Mouse (Mus musculus) neural tube, embryonic 14.5 days (tissue): ENCODE measurements around the gene E130114P18Rik. TPM values are rescaled to one million over a fixed set of nuclear protein-coding genes. Genes with fewer than 3 reads are reported as not detected.

Experiments
- ATAC-seq: fragments of 200-750 bp; cut with Nextera tagmentation; 2 replicates; pipeline ENCODE4 v1.8.0; 2017; ENCODE audit warnings: low read depth, mild to moderate bottlenecking, moderate TSS enrichment, moderate library complexity
- H3K27ac ChIP-seq: fragments of 300-500 bp; sonication (generic); 2 replicates; pipeline ENCODE4 v1.5.1; 2014; ENCODE audit warnings: low read depth, mild to moderate bottlenecking, control low read depth, low read length, moderate library complexity, mixed read lengths
- H3K27me3 ChIP-seq: fragments of 300-500 bp; sonication (generic); 2 replicates; pipeline ENCODE4 v1.6.1; 2014; ENCODE audit warnings: low read length; ENCODE audit not compliant: control insufficient read depth, insufficient read depth
- H3K36me3 ChIP-seq: fragments of 300-500 bp; sonication (generic); 2 replicates; pipeline ENCODE4 v1.6.1; 2014; ENCODE audit warnings: low read length, mixed read lengths; ENCODE audit not compliant: control insufficient read depth, insufficient read depth
- H3K4me1 ChIP-seq: fragments of 300-500 bp; sonication (generic); 2 replicates; pipeline ENCODE4 v1.6.1; 2014; ENCODE audit warnings: low read length; ENCODE audit not compliant: control insufficient read depth, insufficient read depth
- H3K4me2 ChIP-seq: fragments of 300-500 bp; sonication (generic); 2 replicates; pipeline ENCODE4 v1.6.1; 2014; ENCODE audit warnings: mild to moderate bottlenecking, low read depth, low read length, control low read depth
- H3K4me3 ChIP-seq: fragments of 300-500 bp; sonication (generic); 2 replicates; pipeline ENCODE4 v1.5.1; 2014; ENCODE audit warnings: low read depth, low read length, control low read depth, mixed read lengths
- H3K9ac ChIP-seq: fragments of 300-500 bp; sonication (generic); replicated peaks from 2 replicates; pipeline ENCODE4 v1.6.1; 2014; ENCODE audit warnings: low read depth, mild to moderate bottlenecking, control low read depth, low read length, mixed read lengths
- H3K9me3 ChIP-seq: fragments of 300-500 bp; sonication (generic); 2 replicates; pipeline ENCODE4 v1.6.1; 2016; ENCODE audit warnings: low read length; ENCODE audit not compliant: control insufficient read depth
- WGBS: fragments of 180-500 bp; shearing (Covaris S2); extraction: QIAGEN DNeasy Blood & Tissue Kit; methylation state at CpG from one replicate; pipeline ENCODE4 v1.1.7; 2014; 5-methylcytosine and 5-hydroxymethylcytosine counted together
- polyA plus RNA-seq: library from polyadenylated mRNA; unstranded; fragments of >200 nt; fragmentation: Nextera tagmentation; extraction: Ambion mirVana; gene quantifications from 2 replicates; pipeline ENCODE4 v1.2.1, GENCODE M21; 2014

The E130114P18Rik gene
- polyA plus RNA-seq, 1 experiment from 2014 or later = 22.6 TPM

DNA sequence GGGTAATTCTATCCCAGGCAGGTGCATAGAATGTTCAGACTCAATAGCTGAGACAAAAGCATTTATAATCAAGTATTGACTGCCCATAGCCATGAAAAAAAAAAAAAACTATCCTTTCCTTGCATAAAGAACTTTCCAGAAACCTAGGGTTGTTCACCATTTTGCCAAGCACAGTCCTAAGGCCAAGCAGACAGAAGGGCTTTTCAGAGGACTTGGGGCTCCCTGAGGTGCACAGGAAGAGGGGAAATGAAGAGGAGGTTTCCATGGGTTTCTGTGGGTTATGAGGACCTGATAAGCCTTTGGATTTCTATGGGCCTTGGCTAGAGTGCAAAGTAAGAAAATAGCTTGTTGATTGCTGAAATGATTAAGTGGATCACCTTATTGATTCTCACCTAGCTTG, 107.5 kb downstream of the E130114P18Rik start:
- H3K27ac ChIP-seq = no peak overlapping the region
- ATAC-seq = no peak
- no peaks in the 10 kb centered on the region for H3K4me1 ChIP-seq
- H3K4me3 ChIP-seq = no peak overlapping the region
- H3K9me3 ChIP-seq = no peaks in the 10 kb centered on the region
- H3K36me3 ChIP-seq = no peaks in the 10 kb centered on the region
- H3K27me3 ChIP-seq = no peaks in the 10 kb centered on the region
- no peak overlapping the region for H3K9ac ChIP-seq
- H3K4me2 ChIP-seq = no peak overlapping the region

DNA sequence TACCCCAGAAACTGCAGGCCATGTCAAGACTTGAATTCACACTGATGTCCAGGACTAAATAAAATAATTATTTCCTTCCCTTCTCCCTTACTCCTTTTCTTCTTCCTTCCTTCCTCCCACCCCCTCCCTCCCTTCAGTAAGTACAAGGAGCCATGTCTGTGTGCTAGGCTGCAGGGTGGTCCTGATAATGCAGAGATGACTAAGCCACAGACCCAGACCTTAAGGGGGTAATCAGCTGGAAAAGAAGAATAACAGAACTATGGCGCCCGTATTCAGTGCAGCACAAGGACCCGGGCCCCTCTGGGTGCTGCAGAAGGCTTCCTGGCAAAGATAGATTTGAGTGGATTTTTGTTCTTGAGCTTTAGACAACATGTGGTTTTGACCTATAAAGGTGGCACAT, 108.1 kb downstream of the E130114P18Rik start:
- Histone ChIP-seq H3K4me2 (no peak overlapping the region), H3K9me3 (no peaks in the 10 kb centered on the region), H3K9ac (no peak overlapping the region), H3K4me3 (no peak overlapping the region), H3K4me1 (no peaks in the 10 kb centered on the region), H3K27ac (no peak overlapping the region), H3K27me3 (no peaks in the 10 kb centered on the region), H3K36me3 (no peaks in the 10 kb centered on the region)
- ATAC-seq = no peak
- WGBS = 22% methylated on average over 3 of the region's 3 CpGs

DNA sequence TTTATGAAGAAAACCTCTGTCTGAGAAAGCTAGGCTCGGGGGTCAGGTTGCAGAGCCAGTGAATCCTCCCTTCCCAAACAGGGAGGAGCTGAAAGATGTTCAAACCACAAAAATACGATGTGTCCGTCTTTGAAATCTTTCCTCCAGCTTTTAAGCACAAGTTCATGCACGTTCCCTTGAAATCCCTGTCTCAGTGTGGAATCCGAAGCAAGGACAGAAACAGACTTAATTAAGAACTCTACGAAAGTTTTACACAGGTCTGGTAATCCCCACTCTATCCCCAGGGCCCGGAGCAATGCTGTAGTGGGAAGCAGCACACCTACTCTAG, 112.5 kb downstream of the E130114P18Rik start:
- H3K4me3 ChIP-seq = no peak overlapping the region
- ATAC-seq = no peak
- no peaks in the 10 kb centered on the region for H3K9me3 ChIP-seq
- 58% methylated on average over 7 of the region's 7 CpGs for WGBS
- no peak overlapping the region for H3K27ac ChIP-seq
- no peak overlapping the region for H3K4me2 ChIP-seq
- no peaks in the 10 kb centered on the region for H3K36me3 ChIP-seq
- H3K9ac ChIP-seq = no peak overlapping the region
- H3K27me3 ChIP-seq = no peaks in the 10 kb centered on the region
- H3K4me1 ChIP-seq = 0 out of 2 replicates have a peak, but pooled peaks cover 5% of the 10 kb centered on the region

DNA sequence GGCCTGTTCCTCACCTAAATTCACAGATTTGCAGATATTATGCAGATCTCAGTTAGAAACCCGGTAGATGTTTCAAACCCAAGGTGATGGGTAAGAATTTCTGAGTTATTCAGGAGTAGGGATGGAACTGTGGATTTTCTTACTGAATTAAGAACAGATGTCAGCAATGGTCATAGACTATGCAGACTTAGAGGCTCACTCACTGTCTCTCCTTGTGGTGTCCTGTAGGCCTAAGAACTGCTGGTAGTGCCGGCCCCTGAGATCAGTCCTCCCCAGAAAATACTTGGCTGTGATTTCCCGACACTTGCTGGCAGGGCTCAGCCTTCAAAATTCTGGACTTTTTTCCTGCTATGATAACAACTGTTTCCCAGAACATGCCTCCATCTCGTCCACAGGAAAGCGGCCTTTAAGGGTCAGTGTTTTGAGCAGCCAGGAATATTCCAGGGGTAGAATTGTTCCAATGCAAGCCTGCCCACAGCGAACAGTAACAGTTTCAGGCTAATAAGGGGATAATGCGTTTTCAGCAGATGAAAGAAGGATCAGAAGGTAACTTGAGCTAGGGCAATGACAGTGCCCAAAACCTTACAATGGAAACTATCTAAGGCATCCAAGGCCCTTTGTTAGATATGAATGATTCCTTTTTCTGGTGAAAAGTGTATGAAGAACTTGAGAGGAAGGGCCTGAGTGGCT, 113.0 kb downstream of the E130114P18Rik start:
- H3K4me1 ChIP-seq = 0 out of 2 replicates have a peak, but pooled peaks cover 5% of the 10 kb centered on the region
- H3K4me3 ChIP-seq = no peak overlapping the region
- H3K36me3 ChIP-seq = no peaks in the 10 kb centered on the region
- no peak for ATAC-seq
- no peak overlapping the region for H3K27ac ChIP-seq
- 50% methylated on average over 7 of the region's 7 CpGs for WGBS
- no peak overlapping the region for H3K4me2 ChIP-seq
- H3K27me3 ChIP-seq = no peaks in the 10 kb centered on the region
- H3K9me3 ChIP-seq = no peaks in the 10 kb centered on the region
- no peak overlapping the region for H3K9ac ChIP-seq

DNA sequence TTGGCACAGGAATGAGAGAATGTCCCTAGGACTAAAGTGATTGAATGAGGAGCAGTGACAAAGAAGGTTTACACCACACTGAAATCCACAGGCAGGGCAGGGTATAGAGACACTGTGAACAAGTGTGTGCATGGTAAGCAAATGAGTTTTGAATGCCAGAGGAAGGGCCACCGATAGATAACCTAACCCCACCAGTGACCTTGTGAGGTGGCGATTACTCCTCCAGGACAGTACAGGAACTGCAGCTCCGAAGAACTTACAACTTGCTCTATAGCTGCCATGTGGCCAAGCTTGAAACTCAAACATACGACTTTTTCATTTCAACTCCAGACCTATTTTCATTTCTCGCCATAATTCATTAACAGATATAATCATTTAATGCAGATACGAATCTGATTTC, 114.0 kb downstream of the E130114P18Rik start:
- WGBS = 90% methylated on average over 6 of the region's 6 CpGs
- Histone ChIP-seq H3K4me3 (no peak overlapping the region), H3K4me1 (0 out of 2 replicates have a peak, but pooled peaks cover 5% of the 10 kb centered on the region), H3K27ac (no peak overlapping the region), H3K36me3 (no peaks in the 10 kb centered on the region), H3K4me2 (no peak overlapping the region), H3K9ac (no peak overlapping the region), H3K9me3 (no peaks in the 10 kb centered on the region), H3K27me3 (no peaks in the 10 kb centered on the region)
- no peak for ATAC-seq

DNA sequence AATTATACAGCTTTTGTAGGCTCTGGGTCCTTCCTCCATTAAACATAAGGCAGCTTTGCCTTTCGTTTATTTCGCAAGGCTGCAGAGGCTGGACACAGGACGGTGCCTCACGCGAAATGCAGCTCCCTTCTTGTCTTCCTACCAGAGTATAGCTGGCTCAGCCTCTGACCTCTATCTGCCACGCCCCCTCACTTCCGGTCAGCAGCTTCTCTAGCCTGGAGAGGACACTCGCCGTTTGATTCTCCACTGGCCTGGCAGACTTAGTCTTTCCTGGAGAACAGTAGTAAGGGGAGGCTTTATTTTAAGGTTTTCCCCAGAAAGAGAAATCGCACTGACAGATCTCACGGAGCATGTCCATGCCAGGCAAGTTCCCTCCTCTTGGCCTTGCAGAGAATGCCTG, 115.0 kb downstream of the E130114P18Rik start:
- ATAC-seq = no peak
- no peaks in the 10 kb centered on the region for H3K27me3 ChIP-seq
- H3K4me3 ChIP-seq = no peak overlapping the region
- H3K4me2 ChIP-seq = no peak overlapping the region
- H3K4me1 ChIP-seq = 0 out of 2 replicates have a peak, but pooled peaks cover 5% of the 10 kb centered on the region
- H3K36me3 ChIP-seq = no peaks in the 10 kb centered on the region
- H3K27ac ChIP-seq = no peak overlapping the region
- no peaks in the 10 kb centered on the region for H3K9me3 ChIP-seq
- 67% methylated on average over 11 of the region's 11 CpGs for WGBS
- H3K9ac ChIP-seq = no peak overlapping the region

DNA sequence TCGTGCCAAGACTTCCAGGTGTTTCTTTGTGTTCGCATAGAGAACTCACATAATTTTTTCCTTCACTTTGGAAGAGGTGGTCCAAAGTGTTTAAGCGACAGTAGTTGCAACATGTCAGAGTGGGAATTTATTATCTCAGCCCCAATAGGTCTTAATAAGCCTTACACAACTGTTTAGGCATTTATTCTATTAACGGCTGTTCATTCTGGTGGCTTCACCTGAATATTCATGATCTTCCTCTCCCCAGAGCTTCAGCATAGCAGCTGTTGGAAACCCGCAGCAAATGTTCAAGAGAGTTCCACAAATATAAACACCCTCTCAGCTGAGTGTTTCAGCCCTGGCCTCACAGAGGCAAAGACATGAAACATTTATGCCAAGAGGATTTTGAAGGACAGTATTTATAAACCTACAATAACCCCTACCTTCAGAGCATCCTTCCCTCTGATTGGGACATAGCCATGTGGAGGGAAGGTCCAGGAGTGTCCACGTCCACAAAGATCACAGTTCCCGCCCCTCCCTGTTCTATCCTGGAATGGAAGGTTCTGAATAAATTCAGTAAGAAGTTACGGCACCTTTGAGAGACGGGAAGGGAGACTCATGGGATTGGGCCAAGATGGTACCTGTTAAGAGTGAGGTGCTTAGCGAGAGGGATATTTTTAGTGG, 116.1 kb downstream of the E130114P18Rik start:
- no peak overlapping the region for H3K4me2 ChIP-seq
- peak; percentile 75; the same call in 1 of the 2 replicates for ATAC-seq
- no peak overlapping the region for H3K9ac ChIP-seq
- 52% methylated on average over 10 of the region's 10 CpGs for WGBS
- no peaks in the 10 kb centered on the region for H3K27me3 ChIP-seq
- no peaks in the 10 kb centered on the region for H3K9me3 ChIP-seq
- H3K4me3 ChIP-seq = no peak overlapping the region
- H3K36me3 ChIP-seq = no peaks in the 10 kb centered on the region
- H3K4me1 ChIP-seq = 0 out of 2 replicates have a peak, but pooled peaks cover 5% of the 10 kb centered on the region
- H3K27ac ChIP-seq = 0 out of 2 replicates have a peak overlapping the region, but pooled peaks have one; percentile 1

DNA sequence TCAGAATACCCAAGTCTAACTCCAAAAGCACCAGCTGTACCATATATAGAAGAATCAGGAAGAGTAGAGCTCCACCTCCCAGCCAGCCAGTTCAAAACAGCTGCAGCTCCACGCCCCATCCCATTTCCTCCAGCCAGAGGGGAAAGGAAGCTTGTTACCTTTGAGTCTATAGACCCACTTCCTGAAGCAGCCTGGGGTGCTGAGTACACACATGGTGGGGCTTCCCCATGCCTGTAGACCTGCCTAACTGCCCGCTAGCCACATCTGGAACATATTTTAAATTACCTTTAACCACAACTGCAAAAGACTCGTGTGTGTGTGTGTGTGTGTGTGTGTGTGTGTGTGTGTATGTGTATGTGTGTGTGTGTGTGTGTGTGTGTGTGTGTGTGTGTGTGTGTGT, 120.3 kb downstream of the E130114P18Rik start:
- 89% methylated on average over 3 of the region's 3 CpGs for WGBS

DNA sequence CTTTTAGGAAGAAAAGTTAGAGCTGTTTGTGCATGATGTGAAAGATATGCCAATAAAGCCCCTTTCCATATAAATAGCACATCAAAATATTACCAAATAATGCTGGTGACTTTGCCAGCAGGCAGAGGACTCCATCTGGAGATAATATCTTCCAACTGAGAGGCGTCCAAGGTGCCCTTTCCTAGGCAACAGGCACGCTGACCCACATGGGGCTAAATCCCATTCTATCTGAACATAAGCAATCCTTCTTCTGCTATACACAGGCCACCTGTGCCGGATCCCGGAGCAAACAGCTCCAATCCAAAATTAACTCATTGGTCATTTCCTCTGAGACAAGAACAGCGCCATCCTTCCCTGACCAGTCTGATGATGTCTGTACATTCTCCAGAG, 128.3 kb downstream of the E130114P18Rik start:
- no peak; the same call in 1 of the 2 replicates for ATAC-seq
- no peak overlapping the region for H3K4me3 ChIP-seq
- 47% methylated on average over 5 of the region's 5 CpGs for WGBS
- H3K9me3 ChIP-seq = no peaks in the 10 kb centered on the region
- H3K27me3 ChIP-seq = no peaks in the 10 kb centered on the region
- H3K36me3 ChIP-seq = no peaks in the 10 kb centered on the region
- no peak overlapping the region for H3K4me2 ChIP-seq
- no peak overlapping the region for H3K9ac ChIP-seq
- peak overlapping the region; percentile 70 for H3K27ac ChIP-seq
- H3K4me1 ChIP-seq = peaks cover 6% of the 10 kb centered on the region; the same call in 1 of the 2 replicates

More for the DNA sequence above, 120.3 kb downstream of the E130114P18Rik start:
- H3K9me3 ChIP-seq = no peaks in the 10 kb centered on the region
- H3K4me1 ChIP-seq = 0 out of 2 replicates have a peak, but pooled peaks cover 5% of the 10 kb centered on the region
- H3K4me2 ChIP-seq = no peak overlapping the region
- no peak overlapping the region for H3K27ac ChIP-seq
- no peaks in the 10 kb centered on the region for H3K36me3 ChIP-seq
- no peak overlapping the region for H3K9ac ChIP-seq
- no peak overlapping the region for H3K4me3 ChIP-seq
- ATAC-seq = no peak
- no peaks in the 10 kb centered on the region for H3K27me3 ChIP-seq
